Mouse (Mus musculus) midbrain, embryonic 15.5 days (tissue): ENCODE measurements around the gene Ttll13. TPM values are rescaled to one million over a fixed set of nuclear protein-coding genes. Genes with fewer than 3 reads are reported as not detected.
A peak's percentile ranks its signal among the peaks of the same experiment; 100 is the strongest.

ENCODE experiments used
- ATAC-seq: fragments of 200-750 bp; cut with Nextera tagmentation; replicated peaks from 2 replicates; pipeline ENCODE4 v1.8.0; 2017; ENCODE audit warnings: moderate TSS enrichment
- H3K27ac ChIP-seq: fragments of 300-500 bp; sonication (generic); 2 replicates; pipeline ENCODE4 v1.5.1; 2015; ENCODE audit warnings: mild to moderate bottlenecking, inconsistent platforms
- H3K27me3 ChIP-seq: fragments of 300-500 bp; sonication (generic); replicated peaks from 2 replicates; pipeline ENCODE4 v1.6.1; 2015; ENCODE audit warnings: inconsistent platforms
- H3K36me3 ChIP-seq: fragments of 300-500 bp; sonication (generic); replicated peaks from 2 replicates; pipeline ENCODE4 v1.6.1; 2015; ENCODE audit warnings: inconsistent platforms
- H3K4me1 ChIP-seq: fragments of 300-500 bp; sonication (generic); 2 replicates; pipeline ENCODE4 v1.6.1; 2015; ENCODE audit warnings: inconsistent platforms
- H3K4me2 ChIP-seq: fragments of 300-500 bp; sonication (generic); 2 replicates; pipeline ENCODE4 v1.6.1; 2015; ENCODE audit warnings: inconsistent platforms, mild to moderate bottlenecking, moderate library complexity
- H3K4me3 ChIP-seq: fragments of 300-500 bp; sonication (generic); 2 replicates; pipeline ENCODE4 v1.5.1; 2015; ENCODE audit warnings: mild to moderate bottlenecking, inconsistent platforms
- H3K9ac ChIP-seq: fragments of 300-500 bp; sonication (generic); 2 replicates; pipeline ENCODE4 v1.6.1; 2015; ENCODE audit warnings: mild to moderate bottlenecking, inconsistent platforms
- H3K9me3 ChIP-seq: fragments of 300-500 bp; sonication (generic); 2 replicates; pipeline ENCODE4 v1.6.1; 2016; ENCODE audit warnings: inconsistent platforms
- WGBS: fragments of 180-500 bp; shearing (Covaris S2); methylation state at CpG from one replicate; pipeline ENCODE4 v1.1.7; 2015; ENCODE audit warnings: mixed read lengths; 5-methylcytosine and 5-hydroxymethylcytosine counted together
- polyA plus RNA-seq: library from polyadenylated mRNA; unstranded; fragments of >200 nt; fragmentation: Nextera tagmentation; extraction: Ambion mirVana; gene quantifications from 2 replicates; pipeline ENCODE4 v1.2.1, GENCODE M21; 2015

Gene Ttll13
- polyA plus RNA-seq, 1 experiment from 2014 or later, result 2.1 TPM

DNA sequence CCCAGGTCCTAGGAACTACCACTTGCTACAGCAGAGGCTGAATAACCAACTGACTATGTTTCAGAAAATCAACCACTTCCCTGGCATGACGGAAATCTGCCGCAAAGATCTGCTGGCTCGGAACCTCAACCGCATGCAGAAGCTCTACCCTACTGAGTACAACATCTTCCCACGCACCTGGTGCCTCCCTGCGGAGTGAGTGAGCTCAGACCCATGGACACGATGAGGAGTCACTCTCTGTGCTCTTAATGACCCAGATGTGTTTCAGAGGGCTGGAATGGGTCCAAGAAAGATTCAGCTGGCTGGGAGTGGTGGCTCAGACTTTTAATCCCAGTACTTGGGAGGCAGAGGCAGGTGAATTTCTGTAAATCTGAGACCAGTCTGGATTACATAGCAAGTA is 6.3 kb downstream of the Ttll13 start:
- H3K4me1 ChIP-seq, result no peaks in the 10 kb centered on the region
- H3K27me3 ChIP-seq, result peaks cover 18% of the 10 kb centered on the region
- H3K27ac ChIP-seq, result no peak overlapping the region
- WGBS, result 83% methylated on average over 7 of the region's 7 CpGs
- no peak overlapping the region for H3K4me3 ChIP-seq
- no peak overlapping the region for H3K4me2 ChIP-seq
- H3K9ac ChIP-seq, result no peak overlapping the region
- no peak for ATAC-seq
- H3K9me3 ChIP-seq, result no peaks in the 10 kb centered on the region
- H3K36me3 ChIP-seq, result no peaks in the 10 kb centered on the region

DNA sequence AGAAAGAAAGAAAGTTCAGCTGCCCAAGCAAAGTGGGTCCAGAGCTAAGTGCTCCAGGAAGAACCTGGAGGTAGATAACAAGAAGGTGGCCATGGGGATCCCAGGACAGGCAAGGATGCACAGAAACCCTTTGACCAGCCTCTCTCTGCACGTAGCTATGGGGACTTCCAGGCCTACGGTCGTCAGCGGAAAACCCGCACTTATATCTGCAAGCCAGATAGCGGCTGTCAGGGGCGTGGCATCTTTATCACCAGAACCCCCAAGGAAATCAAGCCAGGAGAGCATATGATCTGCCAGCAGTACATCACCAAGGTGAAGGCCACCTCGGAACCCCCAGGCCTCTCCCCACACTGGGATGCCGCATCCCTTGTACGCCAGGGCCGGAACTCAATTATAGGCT is 6.7 kb downstream of the Ttll13 start:
- no peak overlapping the region for H3K9ac ChIP-seq
- WGBS, result 88% methylated on average over 11 of the region's 11 CpGs
- H3K4me2 ChIP-seq, result no peak overlapping the region
- H3K9me3 ChIP-seq, result no peaks in the 10 kb centered on the region
- H3K27ac ChIP-seq, result no peak overlapping the region
- no peaks in the 10 kb centered on the region for H3K36me3 ChIP-seq
- no peaks in the 10 kb centered on the region for H3K4me1 ChIP-seq
- H3K27me3 ChIP-seq, result peaks cover 21% of the 10 kb centered on the region
- H3K4me3 ChIP-seq, result no peak overlapping the region
- ATAC-seq, result no peak

DNA sequence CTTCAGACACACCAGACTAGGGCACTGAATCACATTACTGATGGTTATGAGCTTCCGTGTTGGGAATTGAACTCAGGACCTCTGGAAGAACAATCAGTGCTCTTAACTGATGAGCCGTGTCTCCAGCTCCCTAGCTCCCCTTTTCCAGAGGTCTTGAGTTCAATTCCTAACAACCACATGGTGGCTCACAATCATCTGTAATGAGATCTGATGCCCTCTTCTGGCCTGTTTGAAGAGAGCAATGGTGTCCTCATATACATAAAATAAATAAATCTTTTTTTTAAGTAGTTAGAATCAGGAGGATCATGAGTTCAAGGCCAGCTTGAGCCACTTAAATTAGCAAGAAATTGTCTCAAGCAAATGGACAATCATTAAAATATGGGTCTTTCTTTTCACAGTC is 9.8 kb downstream of the Ttll13 start:
- no peaks in the 10 kb centered on the region for H3K36me3 ChIP-seq
- ATAC-seq, result no peak
- H3K27me3 ChIP-seq, result peaks cover 43% of the 10 kb centered on the region
- peaks cover 5% of the 10 kb centered on the region; the same call in 1 of the 2 replicates for H3K4me1 ChIP-seq
- H3K9ac ChIP-seq, result no peak overlapping the region
- 81% methylated on average over 2 of the region's 2 CpGs for WGBS
- H3K9me3 ChIP-seq, result no peaks in the 10 kb centered on the region
- no peak overlapping the region for H3K4me3 ChIP-seq
- H3K27ac ChIP-seq, result no peak overlapping the region
- no peak overlapping the region for H3K4me2 ChIP-seq

DNA sequence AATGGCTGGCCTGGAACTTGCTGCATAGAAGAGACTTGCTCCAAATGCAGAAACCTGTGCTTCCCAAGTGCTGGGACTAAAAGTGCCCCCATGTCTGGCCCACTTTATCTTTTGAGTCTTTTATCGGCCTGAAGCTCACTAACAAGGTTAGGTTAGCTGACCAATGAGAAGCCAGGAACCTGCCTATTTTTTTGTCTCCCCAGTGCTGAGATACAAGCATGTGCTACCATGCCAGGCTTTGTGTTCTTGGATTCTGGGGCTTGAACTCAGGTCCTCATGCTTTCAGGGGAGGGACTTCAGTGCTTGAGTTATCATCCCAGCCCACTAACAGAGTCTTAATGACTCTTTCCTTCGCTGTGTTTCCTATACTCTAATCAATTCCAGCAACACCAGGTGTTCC is 11.5 kb downstream of the Ttll13 start:
- no peak overlapping the region for H3K9ac ChIP-seq
- no peak overlapping the region for H3K4me3 ChIP-seq
- H3K36me3 ChIP-seq, result no peaks in the 10 kb centered on the region
- no peak overlapping the region for H3K27ac ChIP-seq
- H3K4me2 ChIP-seq, result no peak overlapping the region
- no peaks in the 10 kb centered on the region for H3K9me3 ChIP-seq
- ATAC-seq, result no peak
- peaks cover 43% of the 10 kb centered on the region for H3K27me3 ChIP-seq
- peaks cover 15% of the 10 kb centered on the region for H3K4me1 ChIP-seq
- 74% methylated on average over 2 of the region's 2 CpGs for WGBS

DNA sequence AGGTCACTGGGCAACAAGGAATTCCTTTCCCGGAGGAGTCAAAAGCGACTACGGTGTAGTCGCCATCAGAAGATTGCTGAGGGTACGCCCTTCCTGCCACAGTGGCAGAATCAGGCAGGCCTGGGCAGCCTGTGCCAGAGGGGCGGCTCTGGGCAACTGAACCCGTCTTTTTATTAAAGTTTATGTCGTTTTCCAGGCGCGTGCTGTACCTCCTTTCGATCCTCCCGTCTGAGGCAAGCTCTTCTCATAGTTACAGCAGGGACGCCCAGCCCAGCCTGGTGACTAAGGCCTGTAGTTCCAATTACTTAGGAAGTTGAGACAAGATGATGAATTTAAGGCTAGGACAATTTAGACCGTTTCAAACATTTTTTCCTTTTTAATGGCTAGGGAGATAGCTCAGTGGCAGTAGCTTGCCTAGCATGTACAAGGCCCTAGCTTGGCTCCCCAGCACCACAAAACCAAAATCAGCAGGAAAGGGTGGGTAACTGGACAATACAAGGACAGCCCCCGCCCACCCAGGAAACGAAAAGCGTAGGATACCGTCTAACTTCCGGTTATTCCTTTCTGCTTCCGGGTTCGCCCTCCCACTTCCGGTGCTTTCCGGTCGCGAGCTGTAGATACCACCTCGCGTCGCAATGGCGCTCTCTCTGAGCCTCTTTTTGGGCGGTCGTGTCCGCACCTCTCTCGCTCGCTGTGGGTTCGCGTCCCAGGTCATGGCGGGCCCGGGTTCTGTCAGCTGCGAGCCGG is 14.6 kb downstream of the Ttll13 start, which contains the start of gene Ngrn:
Ngrn (plus strand) TSS at position 591 of the 747 bp plus-strand sequence.
- Histone ChIP-seq H3K4me1 (peaks cover 20% of the 10 kb centered on the region), H3K36me3 (peaks cover 14% of the 10 kb centered on the region), H3K9ac (peak within 1 kb of the TSS; percentile 79), H3K27me3 (peaks cover 34% of the 10 kb centered on the region), H3K27ac (peak within 1 kb of the TSS; percentile 76), H3K4me2 (peak within 1 kb of the TSS; percentile 80), H3K9me3 (no peaks in the 10 kb centered on the region), H3K4me3 (peak within 1 kb of the TSS; percentile 91)
- 26% methylated on average over 40 of the region's 40 CpGs for WGBS
- peak; percentile 91 for ATAC-seq

DNA sequence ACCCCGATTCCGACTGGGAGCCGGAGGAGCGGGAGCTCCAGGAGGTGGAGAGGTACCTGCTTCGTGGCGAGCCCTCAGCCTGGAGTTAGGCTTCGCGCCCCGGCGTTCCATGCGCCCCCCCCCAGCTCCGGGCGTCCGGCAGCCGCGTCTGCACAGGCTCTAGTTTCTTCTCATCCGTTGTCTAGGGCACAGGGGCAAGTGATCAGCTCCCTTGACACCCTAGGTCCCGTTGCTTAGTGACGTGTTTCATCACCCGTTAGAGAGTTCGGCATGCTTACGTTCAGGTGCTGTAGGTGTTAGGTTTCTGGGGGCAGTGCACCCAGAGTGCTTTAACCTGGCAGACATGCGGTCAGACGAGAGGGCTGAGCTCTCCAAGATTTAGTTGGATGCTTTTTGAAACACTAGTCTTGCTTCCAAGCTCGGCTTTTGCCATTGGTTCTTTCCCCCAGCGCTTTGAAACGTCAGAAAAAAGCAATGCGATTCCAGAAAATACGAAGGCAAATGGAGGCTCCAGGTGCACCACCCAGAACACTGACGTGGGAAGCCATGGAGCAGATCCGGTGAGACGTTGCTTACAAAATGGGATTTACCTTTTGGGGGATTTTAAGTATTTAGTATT is 15.3 kb downstream of the Ttll13 start:
- Histone ChIP-seq H3K9me3 (no peaks in the 10 kb centered on the region), H3K4me3 (peak overlapping the region; percentile 91), H3K36me3 (peaks cover 17% of the 10 kb centered on the region), H3K4me2 (peak overlapping the region; percentile 80), H3K9ac (peak overlapping the region; percentile 79), H3K27me3 (peaks cover 32% of the 10 kb centered on the region), H3K4me1 (peaks cover 20% of the 10 kb centered on the region), H3K27ac (peak overlapping the region; percentile 76)
- peak; percentile 74 for ATAC-seq
- WGBS, result 1% methylated on average over 32 of the region's 32 CpGs

DNA sequence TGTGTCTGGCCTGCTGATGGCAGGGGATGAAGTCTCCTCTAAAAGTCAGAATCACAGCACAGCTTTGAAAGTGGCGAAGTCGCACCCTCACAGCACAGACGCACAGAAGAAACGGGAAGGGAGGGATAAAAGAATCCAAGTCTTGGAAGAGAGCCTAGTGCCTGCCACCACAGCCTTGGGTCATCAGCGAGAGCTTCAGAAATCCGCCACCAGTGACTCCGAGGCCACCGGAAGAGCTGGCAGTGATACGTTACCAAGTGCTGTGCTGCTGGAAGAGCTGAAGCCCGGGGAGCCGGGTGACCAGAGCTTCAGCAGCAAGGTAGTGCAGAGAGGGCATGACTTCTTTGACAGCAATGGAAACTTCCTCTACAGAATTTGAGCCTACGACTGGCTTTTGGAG is 18.4 kb downstream of the Ttll13 start:
- H3K36me3 ChIP-seq, result peaks cover 23% of the 10 kb centered on the region
- H3K9ac ChIP-seq, result no peak overlapping the region
- ATAC-seq, result no peak
- H3K9me3 ChIP-seq, result no peaks in the 10 kb centered on the region
- peaks cover 28% of the 10 kb centered on the region for H3K4me1 ChIP-seq
- peaks cover 4% of the 10 kb centered on the region; the same call in 1 of the 2 replicates for H3K27me3 ChIP-seq
- no peak overlapping the region for H3K27ac ChIP-seq
- WGBS, result 93% methylated on average over 12 of the region's 12 CpGs
- H3K4me3 ChIP-seq, result no peak overlapping the region
- no peak overlapping the region for H3K4me2 ChIP-seq

DNA sequence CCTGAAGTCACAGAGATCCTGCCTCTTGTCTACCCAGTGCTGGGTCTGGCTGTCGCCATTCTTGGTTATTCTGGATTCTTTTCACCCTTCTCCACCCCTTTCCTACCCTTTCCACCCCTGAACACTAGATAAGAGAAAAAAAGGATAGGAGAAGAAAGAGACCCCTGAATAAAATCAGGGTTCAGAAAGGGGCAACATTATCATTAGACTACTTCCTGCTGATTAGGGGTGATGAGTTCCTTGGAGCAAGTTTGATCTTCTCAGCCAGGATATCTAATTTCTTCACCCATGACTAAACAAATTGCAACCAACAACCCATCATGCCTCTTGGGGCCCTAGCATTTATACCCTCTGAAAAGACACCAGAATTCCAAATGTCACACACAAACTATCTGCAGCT is 21.6 kb downstream of the Ttll13 start:
- Histone ChIP-seq H3K4me1 (peaks cover 34% of the 10 kb centered on the region), H3K36me3 (peaks cover 25% of the 10 kb centered on the region), H3K27ac (no peak overlapping the region), H3K4me2 (no peak overlapping the region), H3K4me3 (no peak overlapping the region), H3K27me3 (no peaks in the 10 kb centered on the region), H3K9ac (no peak overlapping the region), H3K9me3 (no peaks in the 10 kb centered on the region)
- no peak for ATAC-seq
- 76% methylated on average over 1 of the region's 1 CpGs for WGBS

DNA sequence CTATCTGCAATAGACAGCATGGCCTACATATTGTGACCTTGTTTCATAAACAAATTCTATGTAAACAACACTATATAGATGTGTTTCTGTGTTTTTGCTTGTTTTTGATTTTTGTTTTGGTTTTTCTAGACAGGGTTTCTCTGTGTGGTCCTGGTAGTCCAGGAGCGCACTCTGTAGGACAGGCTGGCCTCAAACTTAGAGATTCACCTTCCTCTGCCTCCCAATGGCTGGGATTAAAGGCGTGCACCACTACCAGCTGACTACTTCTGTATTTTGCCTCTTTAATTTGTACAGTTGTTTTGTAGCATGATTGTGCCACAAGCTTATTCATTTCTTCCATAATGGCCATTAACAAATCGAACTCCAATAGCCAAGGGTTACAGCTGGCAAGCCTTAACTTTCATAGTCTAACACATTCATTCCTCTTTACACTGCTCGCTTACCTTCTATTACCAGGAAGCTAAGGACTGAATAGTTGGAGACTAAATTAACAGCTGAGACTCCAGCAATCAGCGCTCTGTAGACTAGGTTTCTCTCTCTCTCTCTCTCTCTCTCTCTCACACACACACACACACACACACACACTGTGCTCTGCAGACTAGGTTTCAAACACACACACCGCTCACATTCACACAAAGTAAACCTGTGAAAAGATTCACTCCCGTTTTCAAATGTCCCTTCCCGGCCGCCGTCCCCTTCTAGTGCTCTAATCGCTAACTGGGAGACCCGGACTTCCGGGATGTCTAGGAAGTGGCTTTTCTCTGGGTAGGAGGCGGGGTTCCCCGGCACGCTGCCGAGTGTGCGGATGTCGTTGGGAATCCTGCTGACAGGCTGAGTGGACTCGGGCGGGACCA is 22.9 kb downstream of the Ttll13 start, which contains the start of gene Vps33b:
Vps33b (plus strand) TSS at position 753 of the 854 bp plus-strand sequence.
- 5% methylated on average over 21 of the region's 21 CpGs for WGBS
- H3K9ac ChIP-seq, result peak within 1 kb of the TSS; percentile 71
- H3K36me3 ChIP-seq, result peaks cover 39% of the 10 kb centered on the region
- H3K27me3 ChIP-seq, result no peaks in the 10 kb centered on the region
- H3K4me1 ChIP-seq, result peaks cover 29% of the 10 kb centered on the region
- H3K4me3 ChIP-seq, result peak within 1 kb of the TSS; percentile 65
- H3K27ac ChIP-seq, result peak within 1 kb of the TSS; percentile 73
- peak; percentile 91 for ATAC-seq
- peak within 1 kb of the TSS; percentile 59 for H3K4me2 ChIP-seq
- no peaks in the 10 kb centered on the region for H3K9me3 ChIP-seq

DNA sequence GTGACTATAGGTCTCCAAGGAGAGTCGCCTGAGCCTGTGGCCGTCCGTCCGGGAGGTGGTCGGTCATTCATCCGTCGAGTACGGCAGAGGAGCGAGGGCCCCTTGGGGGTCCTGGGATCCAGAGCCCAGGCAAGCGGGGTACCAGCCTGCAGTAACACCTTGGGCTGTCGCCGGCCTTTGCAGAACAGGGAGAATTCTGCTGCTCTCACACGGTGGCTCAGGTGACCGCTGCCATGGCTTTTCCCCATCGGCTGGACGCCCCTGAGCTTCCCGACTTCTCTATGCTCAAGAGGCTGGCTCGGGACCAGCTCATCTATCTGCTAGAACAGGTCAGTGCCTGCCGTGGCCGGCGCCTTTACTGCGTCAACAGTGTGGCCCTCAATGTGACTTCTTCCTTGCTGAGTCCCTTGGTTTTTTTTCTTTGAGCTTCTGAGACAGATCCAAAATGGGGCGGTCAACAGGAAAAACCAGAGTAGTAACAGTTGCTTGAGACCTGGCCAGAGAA is 23.6 kb downstream of the Ttll13 start:
- no peaks in the 10 kb centered on the region for H3K27me3 ChIP-seq
- H3K4me2 ChIP-seq, result peak overlapping the region; percentile 59
- peaks cover 29% of the 10 kb centered on the region for H3K4me1 ChIP-seq
- ATAC-seq, result peak; percentile 74
- H3K9me3 ChIP-seq, result peaks cover 6% of the 10 kb centered on the region
- peaks cover 41% of the 10 kb centered on the region for H3K36me3 ChIP-seq
- WGBS, result under 1% methylated on average over 23 of the region's 23 CpGs
- H3K9ac ChIP-seq, result peak overlapping the region; percentile 71
- peak overlapping the region; percentile 65 for H3K4me3 ChIP-seq
- H3K27ac ChIP-seq, result peak overlapping the region; percentile 73

DNA sequence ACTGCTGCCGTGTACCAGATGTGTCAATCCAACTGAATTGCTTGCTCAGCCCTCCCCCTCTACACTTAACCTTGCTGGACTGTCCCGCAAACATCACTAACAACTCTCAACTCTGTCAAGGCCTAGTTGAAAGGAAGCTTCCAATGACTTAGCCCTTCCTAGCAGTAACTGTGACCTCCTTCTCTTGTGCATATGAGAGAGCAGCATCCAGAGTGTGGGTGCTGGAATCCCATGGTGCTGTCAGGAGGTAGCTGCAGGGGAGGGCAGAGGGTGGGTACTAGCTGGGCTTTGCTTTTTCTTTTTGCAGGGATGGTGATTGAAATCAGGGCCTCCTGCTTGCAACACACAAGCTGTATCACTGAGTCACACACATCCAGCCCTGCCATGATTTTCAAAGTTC is 27.3 kb downstream of the Ttll13 start:
- no peak overlapping the region for H3K27ac ChIP-seq
- peaks cover 55% of the 10 kb centered on the region for H3K36me3 ChIP-seq
- no peak overlapping the region for H3K4me3 ChIP-seq
- 91% methylated on average over 2 of the region's 2 CpGs for WGBS
- H3K4me2 ChIP-seq, result no peak overlapping the region
- H3K9me3 ChIP-seq, result peaks cover 12% of the 10 kb centered on the region
- H3K4me1 ChIP-seq, result peaks cover 27% of the 10 kb centered on the region
- no peak overlapping the region for H3K9ac ChIP-seq
- no peaks in the 10 kb centered on the region for H3K27me3 ChIP-seq
- no peak for ATAC-seq

DNA sequence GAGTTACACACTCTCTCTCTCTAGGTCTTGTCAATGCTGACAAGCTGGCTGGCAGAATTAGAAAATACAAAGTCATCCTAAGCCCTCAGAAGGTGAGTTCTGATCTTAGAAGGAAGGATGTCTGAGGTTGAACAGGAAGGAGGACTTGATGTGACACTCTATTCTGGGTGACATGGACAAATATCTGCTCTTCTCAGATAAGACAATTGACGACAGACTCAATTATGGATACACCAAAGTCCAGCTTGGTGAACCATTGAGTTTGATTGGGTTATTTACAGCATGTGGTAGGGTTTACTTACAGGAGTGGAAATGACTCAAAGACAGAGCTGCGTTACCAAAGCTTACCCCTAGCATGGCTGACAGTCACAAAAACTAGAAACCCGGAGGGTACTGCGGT is 30.2 kb downstream of the Ttll13 start:
- peaks cover 78% of the 10 kb centered on the region for H3K36me3 ChIP-seq
- H3K4me2 ChIP-seq, result no peak overlapping the region
- H3K4me1 ChIP-seq, result peaks cover 6% of the 10 kb centered on the region; the same call in 1 of the 2 replicates
- H3K9me3 ChIP-seq, result peaks cover 12% of the 10 kb centered on the region
- ATAC-seq, result no peak
- H3K27me3 ChIP-seq, result no peaks in the 10 kb centered on the region
- H3K27ac ChIP-seq, result no peak overlapping the region
- no peak overlapping the region for H3K9ac ChIP-seq
- H3K4me3 ChIP-seq, result no peak overlapping the region
- 97% methylated on average over 4 of the region's 4 CpGs for WGBS
